Mouse (Mus musculus) T-helper 17 cell (primary cell): ENCODE data around the gene Zbtb7a.

ENCODE experiments used
- in situ Hi-C, 2 experiments: fragments of 300-600 bp; cut with MboI, MseI; formaldehyde crosslinking; loops; 1 replicate in 1 of 2; 2 replicates in 1 of 2; pipeline ENCODE4 v1.15.1; 2025; ENCODE audit warnings: high pct_unique_total_duplicates in 2 of 2

The Zbtb7a gene

DNA sequence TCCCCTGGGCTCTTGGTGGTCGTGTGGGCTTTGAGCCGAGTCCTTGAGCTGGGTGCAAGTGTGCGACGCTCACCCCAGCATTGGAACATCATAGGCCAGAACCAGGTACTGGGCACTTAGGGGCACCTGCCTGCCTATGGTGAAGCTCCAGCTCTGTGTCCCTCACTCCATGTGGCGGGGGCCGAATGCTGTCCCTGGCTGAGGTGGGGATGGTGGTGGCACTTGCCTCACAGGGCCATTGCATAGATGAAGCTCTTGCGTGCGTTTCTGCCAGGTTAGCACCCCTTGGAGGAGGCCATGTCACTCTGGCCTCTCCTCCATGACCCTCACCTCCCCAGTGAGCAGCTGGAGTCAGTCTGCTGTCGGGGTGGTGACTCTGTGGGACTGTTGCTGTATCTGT, 52.1 kb downstream of the Zbtb7a start:
- in situ Hi-C loops: no loop called here

DNA sequence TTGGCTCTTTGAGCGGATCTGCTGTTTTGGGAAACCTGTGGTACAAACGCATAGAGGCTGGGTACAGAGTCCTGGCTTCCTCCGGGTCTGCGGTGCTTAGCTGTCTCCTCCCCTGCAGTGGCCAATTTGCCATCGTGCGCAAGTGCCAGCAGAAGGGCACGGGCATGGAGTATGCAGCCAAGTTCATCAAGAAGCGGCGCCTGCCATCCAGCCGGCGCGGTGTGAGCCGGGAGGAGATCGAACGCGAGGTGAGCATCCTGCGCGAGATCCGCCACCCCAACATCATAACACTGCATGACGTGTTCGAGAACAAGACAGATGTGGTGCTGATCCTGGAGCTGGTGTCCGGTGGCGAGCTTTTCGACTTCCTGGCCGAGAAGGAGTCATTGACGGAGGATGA, 54.8 kb downstream of the Zbtb7a start:
- in situ Hi-C loops: no loop called here

- in situ Hi-C loops: no loop called here
Observed at GRCm38 (mm10) chr10:81190236-81190911, 55.4 kb downstream of the Zbtb7a start.

DNA sequence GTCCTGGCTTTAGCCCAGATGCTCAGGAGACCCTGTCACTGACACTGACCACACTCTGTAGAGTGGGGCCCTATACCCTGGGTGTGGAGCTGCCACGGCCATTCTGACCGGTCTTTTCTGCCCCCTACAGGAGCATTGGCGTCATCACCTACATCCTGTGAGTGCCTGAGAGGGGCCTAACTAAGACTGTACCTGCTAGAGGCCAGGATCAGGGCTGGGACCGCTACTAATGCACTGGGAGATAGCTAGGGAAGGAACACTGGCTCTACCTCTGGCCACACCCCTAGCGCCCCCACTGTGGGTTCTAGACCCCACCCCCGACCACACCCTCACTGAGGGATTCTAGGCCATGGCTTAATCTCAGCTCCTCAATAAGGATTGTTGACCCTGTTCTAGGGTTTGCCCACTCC, 55.9 kb downstream of the Zbtb7a start:
- in situ Hi-C loops: no loop called here

- in situ Hi-C loops: no loop called here
Observed at GRCm38 (mm10) chr10:81191342-81191982, 56.4 kb downstream of the Zbtb7a start.

GRCm38 (mm10) chr10:81192270-81192967, 57.4 kb downstream of the Zbtb7a start:
- in situ Hi-C loops: no loop called here

DNA sequence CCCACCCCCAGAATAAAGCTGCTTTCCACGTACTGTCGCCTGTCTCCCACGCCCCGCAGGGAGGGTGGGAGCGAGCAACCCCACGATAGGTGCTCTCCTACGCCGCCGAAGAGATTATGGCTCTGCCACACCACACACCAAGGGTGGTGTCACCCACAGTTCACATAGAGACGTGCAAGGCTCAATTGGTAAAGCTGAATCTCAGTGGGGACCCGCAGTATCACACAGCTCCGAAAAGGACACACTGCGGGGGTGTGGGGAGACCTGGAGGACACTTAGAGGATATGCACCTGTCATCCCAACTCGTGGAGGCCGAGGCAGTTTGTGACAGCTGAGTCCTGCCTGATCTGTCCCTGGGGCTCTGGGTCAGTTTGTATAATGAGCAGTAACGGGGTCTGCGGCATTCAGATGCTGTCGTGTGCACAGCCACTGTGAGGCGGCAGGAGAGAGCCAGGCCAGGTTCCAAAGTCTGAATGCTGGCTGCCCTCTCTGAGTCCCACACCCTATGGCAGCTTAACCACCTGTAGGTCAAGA, 58.0 kb downstream of the Zbtb7a start:
- in situ Hi-C loops: no loop called here

- in situ Hi-C loops: no loop called here
Observed at GRCm38 (mm10) chr10:81193991-81194774, 59.2 kb downstream of the Zbtb7a start.

DNA sequence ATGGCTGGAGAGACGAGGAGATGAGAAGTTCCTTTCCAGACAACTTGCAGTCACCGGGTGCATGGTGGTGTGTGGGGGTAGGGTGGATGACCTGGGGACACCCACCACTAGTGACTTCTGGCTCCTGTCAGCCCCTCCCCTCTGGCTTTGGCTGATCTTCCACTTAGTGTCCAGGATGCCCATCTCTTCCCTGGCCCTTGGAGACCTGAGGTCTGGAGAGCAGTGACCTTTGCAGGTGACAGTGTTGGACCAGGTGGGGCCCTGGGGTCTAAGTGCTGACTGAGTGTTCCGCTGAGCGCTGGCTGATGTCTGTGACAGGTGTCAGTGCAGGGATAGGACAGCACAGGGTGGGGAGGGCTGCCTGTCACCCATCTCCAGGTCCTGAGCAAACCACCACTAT, 60.3 kb downstream of the Zbtb7a start:
- in situ Hi-C loops: no loop called here

GRCm38 (mm10) chr10:81196470-81197065, 61.5 kb downstream of the Zbtb7a start:
- in situ Hi-C loops: no loop called here

GRCm38 (mm10) chr10:81197305-81197704, 62.3 kb downstream of the Zbtb7a start:
- in situ Hi-C loops: no loop called here

GRCm38 (mm10) chr10:81198230-81198629, 63.2 kb downstream of the Zbtb7a start:
- in situ Hi-C loops: no loop called here

GRCm38 (mm10) chr10:81198990-81199389, 64.0 kb downstream of the Zbtb7a start:
- in situ Hi-C loops: no loop called here

DNA sequence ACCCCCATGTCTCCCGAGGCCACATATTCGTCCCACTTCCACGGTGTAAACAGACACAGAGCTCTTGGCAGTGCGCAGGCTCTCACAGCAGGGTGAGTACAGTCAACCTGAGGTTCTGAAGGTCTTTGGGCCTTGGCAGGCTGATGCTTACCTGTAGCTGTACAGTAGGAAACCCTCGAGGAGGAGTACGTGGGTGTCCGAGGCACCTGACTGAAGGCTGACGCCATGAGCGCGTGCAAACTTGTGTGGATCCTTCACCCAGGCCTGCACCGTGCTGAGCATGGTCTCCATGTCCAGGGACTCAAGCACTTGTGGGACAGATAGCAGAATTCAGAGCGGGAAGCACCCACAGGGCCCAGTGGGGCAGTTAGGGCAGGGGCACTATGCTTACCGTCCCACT, 65.1 kb downstream of the Zbtb7a start:
- in situ Hi-C loops: no loop called here

DNA sequence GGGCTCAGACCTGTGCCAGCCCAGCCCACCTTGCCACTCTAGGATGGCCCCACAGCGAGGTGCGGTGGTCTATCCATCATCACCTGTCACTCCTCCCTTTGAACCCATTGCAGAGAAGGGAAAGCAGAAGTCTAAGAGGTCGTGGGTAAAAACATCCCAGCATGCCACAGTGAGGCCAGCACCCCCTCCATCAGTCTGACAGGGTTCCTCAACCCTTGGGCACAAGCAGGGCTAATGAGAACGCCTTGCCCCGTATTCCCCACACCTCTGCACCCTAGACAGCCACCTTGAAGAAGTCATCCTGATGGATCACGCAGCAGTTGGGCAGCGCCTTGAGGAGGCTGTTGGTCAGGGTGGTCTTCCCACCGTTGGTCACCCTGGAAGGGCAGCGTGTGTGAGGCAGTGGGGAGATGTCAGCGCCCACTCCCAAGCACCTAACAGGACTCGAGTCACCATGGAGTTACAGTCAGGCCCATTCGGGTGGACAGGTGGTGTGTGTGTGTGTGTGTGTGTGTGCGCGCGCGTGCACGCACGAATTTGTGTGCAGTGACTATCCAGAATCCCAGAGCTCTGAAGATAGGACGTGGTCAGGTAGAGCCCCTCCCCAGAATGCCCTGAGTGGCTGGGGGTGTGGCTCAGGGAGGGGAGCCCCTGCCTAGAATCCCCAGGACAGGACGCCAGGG, 65.7 kb downstream of the Zbtb7a start:
- in situ Hi-C loops: no loop called here

GRCm38 (mm10) chr10:81201807-81202758, 67.1 kb downstream of the Zbtb7a start, which contains the start of gene Nmrk2:
Gene Nmrk2 (minus strand): TSS chr10:81202051.
- in situ Hi-C loops: no loop called here
